Mouse (Mus musculus) spleen, adult 2 months (tissue): Measurements from ENCODE around the gene Tgm1.
A peak's percentile ranks its signal among the peaks of the same experiment; 100 is the strongest.

ENCODE experiments used
- CTCF ChIP-seq: fragments of 200-500 bp; IDR thresholded peaks from 2 replicates; pipeline ENCODE4 v1.5.1; 2011; ENCODE audit warnings: mild to moderate bottlenecking, inconsistent platforms; ENCODE audit not compliant: insufficient read depth, insufficient read length, insufficient replicate concordance; ENCODE audit errors: extremely low read depth
- POLR2A ChIP-seq: fragments of 200-500 bp; IDR thresholded peaks from 2 replicates; pipeline ENCODE4 v1.6.1; 2011; ENCODE audit warnings: low read depth, low read length, inconsistent platforms

DNA sequence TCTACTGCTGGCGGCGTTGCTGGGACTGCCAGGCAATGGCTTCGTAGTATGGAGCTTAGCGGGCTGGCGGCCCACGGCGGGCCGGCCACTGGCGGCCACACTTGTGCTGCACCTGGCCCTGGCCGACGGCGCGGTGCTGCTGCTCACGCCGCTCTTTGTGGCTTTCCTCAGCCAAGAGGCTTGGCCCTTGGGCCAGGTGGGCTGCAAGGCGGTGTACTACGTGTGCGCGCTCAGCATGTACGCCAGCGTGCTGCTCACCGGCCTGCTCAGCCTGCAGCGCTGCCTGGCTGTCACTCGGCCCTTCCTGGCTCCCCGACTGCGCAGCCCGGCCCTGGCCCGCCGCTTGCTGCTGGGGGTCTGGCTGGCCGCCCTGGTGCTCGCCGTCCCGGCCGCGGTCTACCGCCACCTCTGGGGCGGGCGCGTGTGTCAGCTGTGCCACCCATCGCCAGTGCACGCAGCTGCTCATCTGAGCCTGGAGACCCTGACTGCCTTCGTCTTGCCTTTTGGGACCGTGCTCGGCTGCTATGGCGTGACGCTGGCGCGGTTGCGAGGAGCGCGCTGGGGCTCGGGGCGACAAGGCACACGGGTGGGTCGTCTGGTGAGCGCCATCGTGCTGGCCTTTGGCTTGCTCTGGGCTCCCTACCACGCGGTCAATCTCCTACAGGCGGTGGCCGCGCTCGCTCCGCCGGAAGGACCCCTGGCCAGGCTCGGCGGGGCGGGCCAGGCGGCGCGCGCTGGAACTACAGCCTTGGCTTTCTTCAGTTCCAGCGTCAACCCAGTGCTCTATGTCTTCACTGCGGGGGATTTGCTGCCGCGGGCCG, 48.5 kb upstream of the Tgm1 start:
- TF ChIP-seq POLR2A (no peak), CTCF (0 out of 2 replicates have a peak, but pooled peaks have one; percentile 0)
